Mouse (Mus musculus): Measurements from ENCODE around the gene Proser2.

The Proser2 gene

GRCm38 (mm10) chr2:6071598-6072440 lies 58.2 kb downstream of the Proser2 start:
- DNase-seq: no peak

GRCm38 (mm10) chr2:6070925-6071324 lies 59.1 kb downstream of the Proser2 start:
- no peak for DNase-seq

- DNase-seq: no peak
These were observed 62.7 kb downstream of the Proser2 start for GRCm38 (mm10) chr2:6067341-6067740.

DNA sequence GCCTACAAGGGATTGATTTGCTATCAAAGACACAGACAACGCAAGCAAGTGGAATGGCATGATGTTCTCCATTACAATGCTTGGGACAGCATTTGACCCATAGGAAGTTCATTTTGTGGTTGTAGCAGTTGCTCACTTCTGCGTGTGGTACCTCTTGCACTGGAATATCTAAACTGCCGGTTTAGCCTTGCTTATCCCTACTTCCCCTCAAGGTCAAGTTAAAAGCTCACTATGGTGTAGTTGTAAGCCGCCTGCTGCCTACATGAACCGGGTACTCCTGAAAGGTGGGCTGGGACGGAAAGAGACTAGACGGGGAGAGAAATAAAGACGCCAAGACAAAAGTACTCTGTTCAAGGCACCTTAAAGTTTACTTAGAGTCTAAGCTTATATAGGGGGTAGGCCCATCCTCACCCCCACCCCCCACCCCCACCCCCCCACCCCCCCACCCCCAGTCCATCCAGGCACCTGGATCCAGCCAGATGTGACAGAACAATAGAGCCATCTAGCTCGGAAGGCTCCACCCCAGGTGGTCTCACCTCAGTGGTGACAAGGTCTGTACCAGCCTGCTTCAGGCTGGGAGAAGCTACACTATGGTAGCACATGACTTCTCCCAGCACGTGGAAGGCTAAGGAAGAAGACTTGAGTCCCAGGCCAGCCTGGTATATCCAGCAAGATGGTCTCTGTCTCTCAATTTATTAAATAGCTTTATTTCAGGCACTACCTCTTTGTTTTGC lies 69.8 kb downstream of the Proser2 start:
- no peak for DNase-seq

DNA sequence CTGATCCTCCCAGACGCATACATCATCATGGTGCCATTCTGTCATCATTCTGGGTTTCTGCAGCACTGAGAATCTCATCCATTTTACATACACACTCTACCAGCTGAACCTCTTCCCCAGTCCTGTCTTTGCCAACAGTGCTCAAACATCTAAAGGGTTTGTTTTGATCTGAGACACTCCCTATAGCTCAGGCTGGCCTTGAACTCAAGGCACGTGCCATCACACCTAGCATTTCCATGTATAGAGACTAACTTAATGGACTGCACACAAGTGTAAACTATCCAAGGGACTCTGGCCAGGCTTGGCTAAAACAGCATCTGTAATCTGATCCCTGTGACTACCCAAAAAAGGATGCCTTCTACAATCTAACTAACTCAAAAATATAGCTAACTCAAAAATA lies 70.7 kb downstream of the Proser2 start:
- no peak for DNase-seq

GRCm38 (mm10) chr2:6056518-6056917 lies 73.5 kb downstream of the Proser2 start:
- DNase-seq: no peak

GRCm38 (mm10) chr2:6055466-6055865 lies 74.5 kb downstream of the Proser2 start:
- DNase-seq: no peak

GRCm38 (mm10) chr2:6049018-6049417 lies 81.0 kb downstream of the Proser2 start:
- DNase-seq: no peak

DNA sequence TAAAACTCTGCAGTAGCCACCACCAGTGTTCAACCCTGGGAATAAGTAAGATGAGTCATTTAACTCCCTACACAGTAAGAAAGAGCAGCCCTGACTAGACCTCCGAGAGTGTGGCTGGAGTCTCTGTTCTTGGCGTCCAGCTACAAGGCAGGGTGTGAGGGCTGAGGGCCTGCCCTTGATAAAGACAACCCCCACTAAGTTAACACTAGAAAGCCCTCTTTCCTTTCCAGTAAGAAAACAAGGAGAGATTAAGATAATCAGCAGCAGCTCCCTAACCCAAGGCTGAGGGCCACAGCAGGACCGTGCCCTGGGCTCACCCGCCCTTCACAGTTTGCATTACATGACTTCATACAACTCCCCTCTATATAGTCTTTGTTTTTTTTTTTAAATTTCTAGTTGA lies 81.4 kb downstream of the Proser2 start:
- DNase-seq: no peak
